Mouse (Mus musculus): ENCODE data around the gene Tmem60.

The Tmem60 gene

DNA sequence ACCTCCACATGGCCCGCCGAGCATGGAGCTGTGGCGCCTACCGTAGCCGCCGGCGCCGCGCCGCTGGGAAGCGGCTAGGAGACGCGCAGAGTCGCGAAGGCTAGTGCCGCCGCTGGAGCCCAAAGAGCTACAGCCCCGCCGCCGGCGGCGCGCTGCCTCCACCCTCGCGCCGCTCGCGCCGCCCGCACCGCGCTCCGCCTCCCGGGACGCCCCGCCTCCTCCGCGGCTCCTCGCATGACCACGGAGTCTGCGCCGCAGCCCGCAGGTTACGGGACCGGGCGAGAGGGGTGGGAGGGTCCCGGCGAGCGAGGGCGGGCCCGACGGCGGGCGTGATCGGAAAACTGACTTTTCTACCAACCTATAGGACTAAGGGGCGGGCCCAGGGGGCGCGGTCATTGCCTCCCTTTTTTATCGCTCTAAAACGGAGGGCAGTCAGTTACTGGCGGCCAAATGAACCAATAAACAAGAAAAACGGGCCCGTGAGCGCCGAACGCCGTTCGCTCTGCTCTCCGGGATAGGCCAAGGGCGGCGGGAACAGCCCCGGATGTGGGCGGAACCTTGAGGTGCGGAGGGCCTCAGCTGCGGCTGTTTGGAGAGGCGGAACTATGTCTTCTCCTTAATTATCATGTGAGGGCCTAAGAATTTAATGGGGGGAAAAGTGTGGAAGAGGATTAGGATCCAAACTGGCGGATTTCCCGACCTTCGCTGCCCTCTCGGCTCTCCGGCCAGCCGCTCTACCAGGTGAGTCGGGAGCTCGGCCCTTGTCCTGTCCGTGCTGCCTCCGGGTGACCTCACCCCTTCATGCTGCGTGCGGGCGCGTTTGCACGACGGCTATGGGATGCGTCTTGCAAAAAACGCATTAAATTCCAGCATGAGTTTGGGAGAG lies at the start of gene Tmem60, which contains the start of gene Phtf2:
Tmem60 (plus strand) TSS at position 277 of the 886 bp plus-strand sequence.
Phtf2 (minus strand) TSS at position 210 of the 886 bp plus-strand sequence.
- peak; percentile 99 to 100 for DNase-seq

DNA sequence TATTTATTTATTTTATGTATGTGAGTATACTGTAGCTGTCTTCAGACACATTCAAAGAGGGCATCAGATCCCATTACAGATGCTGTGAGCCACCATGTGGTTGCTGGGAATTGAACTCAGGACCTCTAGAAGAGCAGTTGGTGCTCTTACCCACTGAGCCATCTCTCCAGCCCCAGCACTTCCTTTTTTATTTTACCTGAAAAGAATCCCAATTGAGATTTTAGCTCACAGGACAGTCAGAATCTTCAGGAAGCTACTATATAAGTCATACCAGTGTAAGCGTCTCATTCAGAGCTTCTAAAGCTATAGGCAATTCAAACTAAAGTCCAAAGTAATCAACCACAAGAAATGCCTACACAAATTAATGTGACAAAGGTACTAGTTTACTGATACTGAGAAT lies 47.6 kb upstream of the Tmem60 start:
- no peak for DNase-seq

DNA sequence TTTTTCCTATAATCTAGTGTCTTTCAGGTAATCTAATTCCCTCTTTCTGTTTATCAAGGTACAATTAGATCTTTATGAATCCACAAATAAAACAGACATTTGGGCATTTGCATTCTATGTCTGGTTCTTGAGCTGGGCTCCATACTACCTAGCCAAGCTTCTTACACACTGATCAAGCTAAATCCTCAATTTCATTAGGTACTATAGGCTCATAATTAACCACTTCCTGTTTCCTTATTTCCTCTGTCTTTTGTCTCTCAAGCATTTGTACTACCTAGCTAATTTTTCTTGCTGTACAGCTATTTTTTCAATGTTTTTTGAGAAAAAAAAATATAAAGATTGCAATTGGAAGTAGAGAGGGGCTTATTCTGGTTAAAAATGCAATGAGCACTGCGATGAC lies 44.9 kb upstream of the Tmem60 start:
- no peak for DNase-seq

DNA sequence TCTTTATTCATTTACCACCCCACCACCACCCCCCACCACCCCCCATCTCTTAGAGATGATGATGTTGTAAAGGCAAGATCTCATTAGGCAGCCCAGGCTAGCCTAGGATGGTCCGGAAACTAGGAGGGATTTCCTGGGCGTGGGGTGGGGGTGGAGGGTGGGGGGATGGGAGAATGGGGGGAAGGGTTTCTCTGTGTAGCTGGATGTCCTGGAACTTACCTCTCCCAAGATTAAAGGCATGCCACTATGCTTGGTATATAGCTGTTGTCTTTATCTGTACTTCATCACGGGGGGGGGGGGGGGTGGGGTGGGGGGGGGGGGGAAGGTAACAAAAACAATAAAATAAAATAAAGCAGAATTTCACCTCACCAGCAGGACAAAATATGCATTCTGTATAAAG lies 38.6 kb upstream of the Tmem60 start:
- DNase-seq = no peak

DNA sequence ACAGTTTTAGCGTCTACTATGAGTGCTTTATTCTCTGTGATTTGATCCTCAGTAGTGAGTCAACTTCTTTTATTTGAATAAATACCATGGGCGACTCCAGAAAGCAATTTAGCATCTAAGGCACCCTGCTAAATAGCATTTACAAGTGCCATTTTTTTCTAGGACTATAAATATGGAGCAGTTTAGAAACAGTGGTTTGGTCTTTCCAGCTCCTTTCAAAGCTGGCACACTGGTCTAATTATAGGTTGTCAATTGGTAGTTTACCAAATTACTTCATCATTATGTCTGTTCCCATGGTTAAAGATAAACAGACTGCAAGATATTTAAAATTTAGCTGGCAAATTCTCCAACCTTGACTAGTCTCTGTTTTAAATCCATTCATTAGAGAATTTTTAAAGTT lies 38.2 kb upstream of the Tmem60 start:
- no peak for DNase-seq

DNA sequence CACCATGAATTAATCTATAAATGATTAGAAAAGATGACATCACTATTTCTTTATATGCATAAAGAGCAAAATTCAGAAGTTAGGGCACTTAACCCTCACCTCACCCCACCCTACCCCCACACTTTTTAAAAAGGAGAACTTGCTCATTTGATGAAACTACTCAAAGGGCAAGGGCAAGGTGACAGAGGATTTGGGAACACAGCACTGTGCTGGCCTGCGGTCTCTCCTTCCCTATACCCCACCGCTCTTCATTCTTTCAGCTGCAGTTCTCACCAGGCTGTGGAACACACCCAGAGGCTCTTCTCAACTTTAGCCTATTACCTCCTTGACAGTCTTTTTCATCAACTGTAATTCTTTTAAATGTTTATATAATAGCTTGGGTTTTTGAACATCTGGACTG lies 35.0 kb upstream of the Tmem60 start:
- no peak for DNase-seq

DNA sequence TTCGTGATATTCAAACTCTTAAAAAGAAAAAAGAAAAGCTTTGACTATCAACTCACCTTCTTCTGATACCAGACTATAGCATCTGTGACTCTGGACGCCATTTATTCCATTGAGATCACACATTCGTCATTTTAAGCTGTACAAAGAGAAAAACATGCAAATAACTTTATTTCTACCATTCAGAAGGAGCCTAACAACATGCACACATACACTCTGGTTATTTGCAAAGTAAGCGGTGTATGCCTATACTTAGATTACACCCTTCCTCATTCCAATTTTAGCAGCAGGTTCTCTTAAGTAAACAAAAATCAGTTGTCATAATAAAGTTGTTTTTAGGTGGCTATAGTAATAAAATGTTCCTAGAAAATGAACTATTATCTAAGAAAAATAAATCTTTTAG lies 26.9 kb upstream of the Tmem60 start:
- DNase-seq = no peak

DNA sequence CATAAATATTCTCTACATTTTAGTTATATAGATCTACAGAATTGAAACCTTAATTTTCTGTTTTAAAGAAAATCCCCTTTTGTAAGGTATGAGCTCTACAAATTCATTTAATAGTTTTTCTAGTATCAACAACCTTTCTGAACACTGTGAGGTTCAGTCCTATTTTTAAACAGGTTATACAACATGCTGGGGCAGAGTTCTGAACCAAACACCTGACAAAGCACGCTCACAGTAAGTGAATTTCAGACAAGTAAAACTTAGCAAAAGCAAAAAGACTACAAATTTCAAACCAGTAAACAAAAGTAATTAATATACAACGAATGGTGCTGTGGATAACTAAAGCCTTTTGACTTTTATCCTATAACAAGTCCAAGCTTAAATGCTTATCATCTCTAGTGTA lies 23.6 kb upstream of the Tmem60 start:
- no peak for DNase-seq

DNA sequence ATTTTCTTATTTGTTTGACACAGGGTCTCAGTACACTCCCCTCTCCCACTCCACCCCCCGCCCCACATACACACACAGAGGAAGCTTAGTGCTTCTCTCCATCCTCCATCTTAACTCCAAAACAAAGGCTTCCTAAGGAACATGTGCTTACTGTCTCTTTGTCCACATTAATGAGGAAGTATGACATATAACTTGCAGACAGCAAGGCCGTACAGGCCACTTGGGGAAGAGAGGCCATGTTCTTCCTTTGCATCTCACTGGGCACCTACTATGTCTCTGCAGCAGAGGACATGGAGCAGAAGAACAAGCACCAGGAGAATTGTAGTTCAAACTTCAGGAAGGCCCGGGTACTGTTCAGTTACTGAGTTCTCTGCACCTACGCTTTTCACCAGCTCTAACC lies 21.4 kb upstream of the Tmem60 start:
- DNase-seq = no peak

DNA sequence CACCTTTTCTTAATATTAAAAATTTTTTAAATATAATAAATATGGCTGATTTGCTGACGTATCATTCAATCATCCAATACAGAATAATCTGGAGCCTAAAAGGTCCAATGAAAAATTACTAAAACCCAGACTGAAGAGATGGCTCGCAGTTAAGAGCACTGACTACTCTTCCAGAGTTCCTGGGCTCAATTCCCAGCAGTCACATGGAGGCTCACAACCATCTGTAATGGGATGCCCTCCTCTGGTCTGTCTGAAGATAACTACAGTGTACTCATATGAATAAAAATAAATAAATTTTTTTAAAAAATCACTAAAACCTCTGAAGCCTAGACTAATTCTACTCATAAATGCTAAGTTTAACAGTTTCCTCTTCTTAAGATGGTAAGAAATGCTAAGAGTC lies 20.1 kb upstream of the Tmem60 start:
- DNase-seq = no peak

DNA sequence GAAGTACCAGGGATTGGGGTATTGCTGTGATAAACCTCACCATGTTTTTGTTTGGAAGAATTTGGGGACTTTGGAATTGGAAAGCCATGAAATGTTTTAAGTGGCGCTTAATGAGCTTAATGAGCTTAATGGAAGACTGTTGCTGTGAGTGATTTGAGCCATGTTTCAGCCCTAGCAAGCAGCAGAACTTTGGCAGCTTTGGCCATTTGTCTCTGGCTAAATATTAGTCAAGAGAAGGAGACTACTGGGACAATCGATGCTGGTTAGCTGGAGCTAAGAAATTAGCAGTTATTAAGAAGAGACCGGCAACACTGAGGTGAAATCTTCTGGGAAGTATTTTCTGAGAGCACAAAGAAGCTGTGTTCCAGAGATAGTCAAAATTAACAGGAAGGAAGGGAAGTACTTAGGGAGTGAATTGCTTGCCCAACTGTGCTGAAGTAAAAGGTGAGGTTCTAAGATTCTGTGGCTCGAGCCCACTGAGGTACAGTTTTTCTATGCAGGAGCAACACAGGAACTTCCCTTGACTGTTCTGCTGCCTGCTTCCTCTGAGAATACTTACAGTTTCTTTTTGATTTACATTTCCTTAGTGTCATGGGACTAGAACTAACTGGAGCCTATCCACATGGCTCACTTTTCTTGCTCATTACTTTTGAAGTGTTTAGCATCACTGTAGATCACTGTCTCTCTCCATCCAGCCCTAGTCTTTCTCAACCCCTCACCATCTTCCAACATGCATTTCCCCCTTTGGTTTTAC lies 17.6 kb upstream of the Tmem60 start:
- DNase-seq = no peak

DNA sequence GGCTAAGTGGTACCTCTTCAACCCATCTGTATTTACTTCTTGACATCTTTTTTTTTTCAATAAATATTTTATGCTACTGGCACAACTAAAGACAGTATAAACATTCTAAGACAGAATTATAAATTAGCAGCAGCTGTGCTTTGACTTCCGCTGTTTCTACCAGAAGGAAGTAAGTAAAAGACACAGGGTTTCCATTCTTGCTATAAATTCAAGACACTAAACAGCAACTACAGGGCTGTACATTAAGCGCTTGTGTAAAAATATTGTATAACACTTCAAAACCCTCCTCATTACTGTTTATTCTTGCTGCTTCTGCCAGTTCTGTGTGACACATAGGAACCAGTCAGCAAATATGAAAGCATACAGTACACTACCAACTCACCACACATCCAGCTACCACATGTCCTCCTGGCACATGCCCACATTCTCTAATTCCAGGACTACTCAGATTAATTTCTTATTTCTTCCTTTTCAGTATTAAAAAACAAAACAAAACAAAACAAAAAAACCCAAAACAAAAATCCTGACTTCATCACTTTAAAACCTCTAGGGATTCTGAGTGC lies 16.7 kb upstream of the Tmem60 start:
- DNase-seq = no peak

DNA sequence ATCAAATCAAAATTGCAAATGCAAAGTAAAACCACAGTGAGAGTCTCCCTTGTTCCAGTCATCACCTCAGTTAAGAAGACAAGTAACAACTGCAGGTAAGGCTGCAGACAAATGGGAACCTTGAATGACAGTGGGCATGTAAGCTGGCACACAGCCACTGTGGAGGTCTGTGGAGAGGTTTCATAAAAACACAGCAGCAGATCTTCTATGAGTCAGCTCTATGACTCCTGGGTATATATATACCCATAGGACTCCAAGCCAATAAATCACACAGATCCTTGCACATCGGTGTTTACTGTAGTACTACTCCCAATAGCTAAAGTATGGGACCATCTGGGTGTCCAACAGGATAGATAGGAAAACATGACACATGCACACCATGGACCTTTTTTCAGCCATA lies 8.8 kb upstream of the Tmem60 start:
- no peak for DNase-seq

DNA sequence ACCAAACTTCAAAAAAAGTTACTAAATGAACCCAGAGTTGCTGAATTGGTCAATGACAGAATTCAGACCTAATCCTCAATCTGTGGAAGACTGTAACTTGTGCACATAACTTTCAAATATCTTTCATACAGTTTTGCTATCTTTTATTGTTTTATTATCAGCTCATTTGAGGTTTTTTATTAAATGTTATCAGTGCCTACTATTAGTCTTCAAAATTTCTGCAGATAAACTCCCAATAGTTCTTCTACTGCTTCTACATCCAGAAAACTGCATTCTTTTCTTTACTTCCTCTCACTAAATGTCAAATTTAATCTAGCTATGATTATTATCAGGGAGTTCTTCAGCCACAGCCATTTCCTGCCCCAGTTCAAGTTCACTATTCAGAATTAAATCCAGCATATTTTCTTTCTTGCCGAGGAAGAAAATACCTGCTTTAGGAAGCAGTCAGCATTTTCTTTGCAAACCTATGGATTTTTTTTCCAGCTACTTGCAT lies 5.0 kb upstream of the Tmem60 start:
- DNase-seq = no peak

DNA sequence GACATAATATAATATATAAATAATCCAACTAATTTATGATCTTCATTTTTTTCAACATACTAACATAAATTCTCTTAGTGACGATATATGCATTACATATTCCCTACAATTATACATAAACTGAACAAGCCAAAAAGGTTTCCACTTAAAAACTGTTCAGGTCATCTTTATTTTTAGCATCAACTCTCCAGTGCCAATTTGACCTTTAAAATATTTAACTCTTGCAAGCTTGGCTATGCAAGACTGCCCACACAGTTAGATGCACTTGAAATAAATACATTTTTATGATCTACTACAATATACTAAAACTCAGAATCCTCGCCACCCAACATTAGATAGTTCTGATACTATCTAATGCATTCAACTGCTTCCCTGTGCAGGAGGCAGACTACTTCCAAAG lies 1.6 kb upstream of the Tmem60 start:
- DNase-seq = no peak

DNA sequence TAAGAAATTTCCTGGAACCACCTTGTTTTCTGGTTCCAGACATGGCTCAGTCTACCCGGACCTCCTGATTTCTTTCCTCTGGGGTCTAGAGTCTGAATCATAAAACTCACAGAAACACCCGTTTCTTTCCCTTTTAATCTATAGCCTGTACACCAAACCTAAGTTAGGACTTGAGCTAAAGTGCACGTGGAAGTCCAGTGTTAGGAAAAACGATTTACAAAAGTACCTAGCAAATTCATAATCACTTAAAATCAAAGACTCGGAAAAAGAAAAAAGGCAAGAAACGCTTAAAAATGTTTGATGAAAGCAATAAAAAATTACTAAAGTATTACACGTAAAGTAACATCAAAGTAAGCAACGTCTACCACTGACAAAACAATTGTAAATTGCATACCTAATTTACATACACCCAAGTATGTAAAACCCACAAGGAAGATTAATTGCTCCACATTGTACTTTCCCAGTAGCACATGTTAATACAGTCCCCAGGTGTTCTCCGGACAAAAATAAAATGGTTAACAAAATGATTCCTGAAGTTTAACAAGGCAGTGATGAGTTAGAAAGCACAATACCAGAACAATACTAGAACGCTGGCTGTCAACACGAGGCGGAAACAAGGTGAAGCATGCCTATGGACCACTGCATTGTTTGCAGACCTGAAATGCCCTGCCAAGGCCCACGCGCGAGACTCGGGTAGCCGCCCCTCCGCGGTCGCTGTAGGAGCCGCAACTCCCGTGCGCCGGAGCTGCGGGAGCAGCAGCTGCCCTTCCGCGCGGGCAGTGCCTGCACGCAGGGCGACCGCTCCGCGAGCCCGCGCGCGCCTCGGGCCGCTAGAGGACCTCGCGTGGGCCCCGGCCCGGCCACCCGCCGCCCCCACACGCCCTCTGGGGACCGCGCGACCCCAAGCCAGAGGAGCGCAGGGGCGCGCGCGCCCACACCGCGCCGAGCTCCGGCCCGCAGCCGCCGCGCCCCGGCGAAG lies 905 bp upstream of the Tmem60 start:
- DNase-seq = peak; percentile 58 to 72

DNA sequence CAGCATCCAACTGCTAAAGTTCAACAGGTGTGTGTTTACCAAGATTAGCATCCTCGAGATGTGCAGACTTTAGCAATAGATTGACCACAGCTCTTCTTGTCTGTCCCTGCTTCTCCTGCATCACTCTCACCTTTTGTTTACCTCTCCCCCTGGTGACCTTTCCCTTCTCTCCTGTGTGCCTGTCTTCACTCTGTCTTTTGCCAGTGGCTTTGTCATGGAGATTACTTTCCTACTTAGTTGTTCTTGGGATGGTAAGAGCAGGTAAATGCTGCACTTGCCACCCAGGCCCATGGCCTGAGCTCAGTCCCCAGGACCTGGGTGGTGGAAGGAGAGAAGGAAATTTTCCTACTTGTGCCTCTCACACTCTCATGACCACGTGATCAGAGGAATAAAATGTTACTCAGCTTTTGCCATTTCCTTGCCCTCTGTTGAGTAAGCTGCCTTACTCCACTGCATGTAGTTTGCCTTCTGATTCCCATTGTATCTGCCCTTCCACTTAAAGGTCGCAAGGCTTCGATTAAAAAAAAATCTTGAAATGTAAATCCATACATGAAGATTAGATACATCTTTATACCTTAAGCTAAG lies 2.1 kb downstream of the Tmem60 start:
- no peak for DNase-seq

DNA sequence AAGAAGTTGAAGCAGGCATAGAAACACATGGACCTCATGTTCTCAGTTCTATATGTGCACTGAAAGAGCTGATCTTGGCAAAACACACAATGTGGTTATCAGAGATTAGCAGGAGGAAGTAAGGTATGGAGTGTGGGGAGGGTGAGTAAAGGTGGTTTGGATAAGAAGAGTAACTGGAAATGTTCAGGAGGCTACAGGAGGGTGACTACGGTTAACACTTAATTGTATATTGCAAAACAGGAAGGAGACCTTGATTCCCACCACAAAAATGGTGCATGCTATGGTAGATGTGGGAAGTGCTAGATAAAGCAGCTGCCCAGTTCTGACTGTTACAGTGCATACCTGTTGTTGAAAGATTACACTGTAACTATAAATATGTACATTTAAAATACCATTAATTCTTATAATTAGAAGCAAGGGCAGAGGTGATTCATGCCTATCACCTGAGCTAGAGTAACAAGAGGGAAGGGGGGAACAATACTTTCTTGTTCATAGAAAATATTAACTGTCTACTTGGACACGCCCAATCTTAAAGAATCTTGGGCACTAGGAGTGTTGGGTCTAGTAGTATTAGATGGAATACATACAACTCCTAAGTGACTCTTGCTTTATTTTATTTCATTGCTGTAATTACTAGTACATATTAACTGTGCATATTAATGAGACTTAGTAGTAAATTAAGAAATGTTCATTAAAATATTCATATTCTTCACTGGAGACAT lies 15.6 kb downstream of the Tmem60 start:
- DNase-seq = no peak

DNA sequence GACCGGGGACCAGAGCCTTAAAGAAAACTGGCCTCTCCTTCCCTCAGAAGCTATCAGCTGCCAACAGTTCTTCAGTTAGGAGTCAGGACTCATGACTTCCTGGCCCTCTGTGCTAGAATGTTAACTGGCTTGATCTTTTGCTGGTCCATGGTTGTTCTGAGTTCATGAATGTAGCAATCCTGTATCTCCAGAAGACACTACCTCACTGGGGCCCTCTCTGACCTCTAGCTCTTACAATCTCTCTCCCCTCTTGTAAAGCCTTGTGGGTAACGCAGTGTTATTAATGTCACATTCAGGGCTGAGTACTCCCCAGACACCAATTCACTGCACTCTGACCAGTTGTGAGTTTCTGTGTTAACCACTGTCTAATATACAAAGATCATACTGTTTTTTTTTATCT lies 22.7 kb downstream of the Tmem60 start:
- DNase-seq = no peak

DNA sequence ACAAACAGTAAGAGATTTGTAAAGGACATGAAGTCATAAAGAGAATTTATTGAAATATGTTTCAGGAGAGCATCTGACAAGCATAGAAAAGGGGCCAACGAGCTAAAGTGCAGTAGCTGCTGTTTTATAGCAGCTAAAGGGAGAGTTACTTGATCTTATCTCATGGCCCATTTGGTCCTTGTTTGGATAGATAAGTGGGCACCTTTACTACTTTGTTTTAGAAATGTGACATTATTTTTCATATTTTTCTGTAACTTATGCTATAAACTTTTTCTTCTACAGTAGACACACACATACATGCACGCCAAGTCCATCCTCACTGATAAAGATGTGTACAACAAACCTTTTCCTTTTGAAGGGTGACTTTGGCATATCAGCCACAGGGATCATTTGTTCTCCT lies 23.4 kb downstream of the Tmem60 start:
- no peak for DNase-seq

DNA sequence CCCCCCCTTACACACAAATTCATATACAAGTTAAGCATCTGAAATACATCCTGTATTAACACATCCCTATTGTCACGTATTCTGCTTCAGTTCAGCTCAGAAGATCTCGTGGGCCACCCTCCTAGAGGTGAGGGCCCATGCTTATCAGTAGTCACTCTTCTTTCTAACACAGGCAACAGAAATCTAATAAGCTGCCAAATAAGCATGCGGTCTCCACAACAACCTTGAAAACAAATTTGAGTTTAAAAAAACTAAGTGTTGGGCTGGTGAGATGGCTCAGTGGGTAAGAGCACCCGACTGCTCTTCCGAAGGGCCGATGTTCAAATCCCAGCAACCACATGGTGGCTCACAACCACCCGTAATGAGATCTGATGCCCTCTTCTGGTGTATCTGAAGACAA lies 24.2 kb downstream of the Tmem60 start:
- DNase-seq = no peak

Measured in thymus, postnatal 36 days (tissue).